Mouse (Mus musculus) hindbrain, embryonic 14.5 days (tissue): ENCODE data around the gene C1qtnf6. TPM values are rescaled to one million over a fixed set of nuclear protein-coding genes. Genes with fewer than 3 reads are reported as not detected.

Experiments
- ATAC-seq: fragments of 200-750 bp; cut with Nextera tagmentation; 2 replicates; pipeline ENCODE4 v1.8.0; 2017; ENCODE audit warnings: moderate number of reproducible peaks, mild to moderate bottlenecking, moderate TSS enrichment, moderate library complexity; ENCODE audit not compliant: low FRiP score
- DNase-seq: peaks from one replicate; pipeline ENCODE4 v3.0.0-alpha.2; 2015; ENCODE audit warnings: low spot score
- H3K27ac ChIP-seq: fragments of 300-500 bp; sonication (generic); 2 replicates; pipeline ENCODE4 v1.5.1; 2014; ENCODE audit warnings: mild to moderate bottlenecking, moderate library complexity
- H3K27me3 ChIP-seq: fragments of 300-500 bp; sonication (generic); 2 replicates; pipeline ENCODE4 v1.6.1; 2014; ENCODE audit warnings: mild to moderate bottlenecking, low read length, mixed read lengths; ENCODE audit not compliant: control insufficient read depth, insufficient read depth
- H3K36me3 ChIP-seq: fragments of 300-500 bp; sonication (generic); replicated peaks from 2 replicates; pipeline ENCODE4 v1.6.1; 2014; ENCODE audit not compliant: control insufficient read depth, insufficient read depth
- H3K4me1 ChIP-seq: fragments of 300-500 bp; sonication (generic); replicated peaks from 2 replicates; pipeline ENCODE4 v1.6.1; 2014; ENCODE audit warnings: antibody characterized with exemption, low read length, mixed read lengths; ENCODE audit not compliant: control insufficient read depth, insufficient read depth
- H3K4me2 ChIP-seq: fragments of 300-500 bp; sonication (generic); replicated peaks from 2 replicates; pipeline ENCODE4 v1.6.1; 2014; ENCODE audit warnings: mild to moderate bottlenecking, moderate library complexity
- H3K4me3 ChIP-seq: fragments of 300-500 bp; sonication (generic); replicated peaks from 2 replicates; pipeline ENCODE4 v1.5.1; 2014; ENCODE audit warnings: mild to moderate bottlenecking, low read length
- H3K9ac ChIP-seq: fragments of 300-500 bp; sonication (generic); 2 replicates; pipeline ENCODE4 v1.6.1; 2014
- H3K9me3 ChIP-seq: fragments of 300-500 bp; sonication (generic); 2 replicates; pipeline ENCODE4 v1.6.1; 2016; ENCODE audit warnings: low read length; ENCODE audit not compliant: control insufficient read depth
- WGBS: fragments of 180-500 bp; shearing (Covaris S2); extraction: QIAGEN DNeasy Blood & Tissue Kit; methylation state at CpG from one replicate; pipeline ENCODE4 v1.1.7; 2014; 5-methylcytosine and 5-hydroxymethylcytosine counted together
- polyA plus RNA-seq: library from polyadenylated mRNA; unstranded; fragments of >200 nt; fragmentation: Nextera tagmentation; extraction: Ambion mirVana; gene quantifications from 2 replicates; pipeline ENCODE4 v1.2.1, GENCODE M21; 2014

Gene C1qtnf6
- polyA plus RNA-seq, result 9.5 and 11.0 TPM in 2 replicates

GRCm38 (mm10) chr15:78530671-78531450 is at the start of gene C1qtnf6:
Gene C1qtnf6, minus strand, starts transcription at chr15:78531416.
- Histone ChIP-seq H3K4me1 (peaks cover 26% of the 10 kb centered on the region), H3K36me3 (no peaks in the 10 kb centered on the region), H3K4me3 (peak within 1 kb of the TSS; percentile 24), H3K27ac (peak within 1 kb of the TSS; percentile 78), H3K9me3 (no peaks in the 10 kb centered on the region), H3K4me2 (peak within 1 kb of the TSS; percentile 51), H3K27me3 (no peaks in the 10 kb centered on the region), H3K9ac (peak within 1 kb of the TSS; percentile 64)
- 68% methylated on average over 17 of the region's 17 CpGs for WGBS
- DNase-seq (no peak), ATAC-seq (no peak)

- Histone ChIP-seq H3K27ac (no peak overlapping the region), H3K27me3 (no peaks in the 10 kb centered on the region), H3K9ac (no peak overlapping the region), H3K4me2 (no peak overlapping the region), H3K36me3 (no peaks in the 10 kb centered on the region), H3K4me3 (no peak overlapping the region), H3K9me3 (no peaks in the 10 kb centered on the region), H3K4me1 (peaks cover 19% of the 10 kb centered on the region)
- WGBS, result 37% methylated on average over 4 of the region's 4 CpGs
- no peak for DNase-seq
- ATAC-seq, result no peak
Measured at GRCm38 (mm10) chr15:78576284-78576810, 45.1 kb upstream of the C1qtnf6 start.

GRCm38 (mm10) chr15:78572658-78573397 is 41.6 kb upstream of the C1qtnf6 start, which contains the start of gene Rac2:
Gene Rac2, minus strand, starts transcription at chr15:78572783.
- DNase-seq (no peak), ATAC-seq (no peak)
- H3K4me3 ChIP-seq, result no peak within 1 kb of the TSS
- no peak within 1 kb of the TSS for H3K9ac ChIP-seq
- H3K4me1 ChIP-seq, result no peaks in the 10 kb centered on the region
- no peaks in the 10 kb centered on the region for H3K27me3 ChIP-seq
- 79% methylated on average over 8 of the region's 8 CpGs for WGBS
- no peaks in the 10 kb centered on the region for H3K36me3 ChIP-seq
- no peak within 1 kb of the TSS for H3K4me2 ChIP-seq
- no peaks in the 10 kb centered on the region for H3K9me3 ChIP-seq
- H3K27ac ChIP-seq, result no peak within 1 kb of the TSS

GRCm38 (mm10) chr15:78572270-78572600 is 41.0 kb upstream of the C1qtnf6 start:
- no peak overlapping the region for H3K4me2 ChIP-seq
- no peak overlapping the region for H3K4me3 ChIP-seq
- no peak for ATAC-seq
- DNase-seq, result no peak
- 88% methylated on average over 5 of the region's 5 CpGs for WGBS
- no peak overlapping the region for H3K9ac ChIP-seq
- no peak overlapping the region for H3K27ac ChIP-seq
- no peaks in the 10 kb centered on the region for H3K4me1 ChIP-seq
- H3K27me3 ChIP-seq, result no peaks in the 10 kb centered on the region
- no peaks in the 10 kb centered on the region for H3K36me3 ChIP-seq
- H3K9me3 ChIP-seq, result no peaks in the 10 kb centered on the region

GRCm38 (mm10) chr15:78571554-78572269 is 40.5 kb upstream of the C1qtnf6 start:
- Histone ChIP-seq H3K27me3 (no peaks in the 10 kb centered on the region), H3K4me2 (no peak overlapping the region), H3K27ac (no peak overlapping the region), H3K9me3 (no peaks in the 10 kb centered on the region), H3K36me3 (no peaks in the 10 kb centered on the region), H3K9ac (no peak overlapping the region), H3K4me1 (no peaks in the 10 kb centered on the region), H3K4me3 (no peak overlapping the region)
- WGBS, result 65% methylated on average over 16 of the region's 16 CpGs
- DNase-seq, result no peak
- no peak for ATAC-seq

- H3K27ac ChIP-seq, result no peak overlapping the region
- H3K9me3 ChIP-seq, result no peaks in the 10 kb centered on the region
- no peaks in the 10 kb centered on the region for H3K4me1 ChIP-seq
- no peak overlapping the region for H3K4me2 ChIP-seq
- H3K36me3 ChIP-seq, result no peaks in the 10 kb centered on the region
- H3K4me3 ChIP-seq, result no peak overlapping the region
- ATAC-seq (no peak), DNase-seq (no peak)
- H3K9ac ChIP-seq, result no peak overlapping the region
- 89% methylated on average over 5 of the region's 5 CpGs for WGBS
- H3K27me3 ChIP-seq, result no peaks in the 10 kb centered on the region
Measured at GRCm38 (mm10) chr15:78570170-78570569, 39.0 kb upstream of the C1qtnf6 start.

- DNase-seq, result no peak
- no peaks in the 10 kb centered on the region for H3K27me3 ChIP-seq
- H3K27ac ChIP-seq, result no peak overlapping the region
- H3K36me3 ChIP-seq, result no peaks in the 10 kb centered on the region
- no peak overlapping the region for H3K4me3 ChIP-seq
- H3K4me2 ChIP-seq, result no peak overlapping the region
- no peaks in the 10 kb centered on the region for H3K9me3 ChIP-seq
- WGBS, result 72% methylated on average over 9 of the region's 9 CpGs
- ATAC-seq, result no peak
- no peak overlapping the region for H3K9ac ChIP-seq
- no peaks in the 10 kb centered on the region for H3K4me1 ChIP-seq
Measured at GRCm38 (mm10) chr15:78567608-78568120, 36.4 kb upstream of the C1qtnf6 start.

GRCm38 (mm10) chr15:78564764-78565435 is 33.7 kb upstream of the C1qtnf6 start:
- ATAC-seq (no peak), DNase-seq (no peak)
- Histone ChIP-seq H3K27ac (no peak overlapping the region), H3K4me2 (no peak overlapping the region), H3K4me3 (no peak overlapping the region), H3K9ac (no peak overlapping the region), H3K9me3 (no peaks in the 10 kb centered on the region), H3K4me1 (no peaks in the 10 kb centered on the region), H3K27me3 (no peaks in the 10 kb centered on the region), H3K36me3 (no peaks in the 10 kb centered on the region)
- 73% methylated on average over 11 of the region's 11 CpGs for WGBS
